Mouse (Mus musculus) embryonic facial prominence, embryonic 10.5 days (tissue): ENCODE data around the gene Ppp5c. TPM values are rescaled to one million over a fixed set of nuclear protein-coding genes. Genes with fewer than 3 reads are reported as not detected.
A peak's percentile ranks its signal among the peaks of the same experiment; 100 is the strongest.

Experiments
- DNase-seq: peaks from one replicate; pipeline ENCODE4 v3.0.0-alpha.2; 2017; ENCODE audit warnings: low spot score
- H3K27ac ChIP-seq: fragments of 300-500 bp; sonication (generic); replicated peaks from 2 replicates; pipeline ENCODE4 v1.5.1; 2016; ENCODE audit warnings: mild to moderate bottlenecking
- H3K27me3 ChIP-seq: fragments of 300-500 bp; sonication (generic); replicated peaks from 2 replicates; pipeline ENCODE4 v1.6.1; 2016; ENCODE audit warnings: low read depth, mild to moderate bottlenecking; ENCODE audit not compliant: poor library complexity, severe bottlenecking
- H3K36me3 ChIP-seq: fragments of 300-500 bp; sonication (generic); replicated peaks from 2 replicates; pipeline ENCODE4 v1.6.1; 2016; ENCODE audit warnings: mild to moderate bottlenecking, moderate library complexity
- H3K4me1 ChIP-seq: fragments of 300-500 bp; sonication (generic); 2 replicates; pipeline ENCODE4 v1.6.1; 2016
- H3K4me3 ChIP-seq: fragments of 300-500 bp; sonication (generic); 2 replicates; pipeline ENCODE4 v1.5.1; 2016; ENCODE audit warnings: mild to moderate bottlenecking, moderate library complexity
- H3K9me3 ChIP-seq: fragments of 300-500 bp; sonication (generic); 2 replicates; pipeline ENCODE4 v1.6.1; 2016; ENCODE audit warnings: mild to moderate bottlenecking
- WGBS: fragments of 180-500 bp; shearing (Covaris S2); methylation state at CpG from one replicate; pipeline ENCODE4 v1.1.7; 2016; 5-methylcytosine and 5-hydroxymethylcytosine counted together
- polyA plus RNA-seq: library from polyadenylated mRNA; unstranded; fragments of >200 nt; fragmentation: Nextera tagmentation; extraction: Ambion mirVana; gene quantifications from 2 replicates; pipeline ENCODE4 v1.2.1, GENCODE M21; 2016

Ppp5c gene
- polyA plus RNA-seq, 1 experiment from 2014 or later, result 138 TPM

- Histone ChIP-seq H3K36me3 (no peaks in the 10 kb centered on the region), H3K4me3 (no peak overlapping the region), H3K4me1 (peaks cover 63% of the 10 kb centered on the region), H3K9me3 (0 out of 2 replicates have a peak, but pooled peaks cover 4% of the 10 kb centered on the region), H3K27me3 (no peaks in the 10 kb centered on the region), H3K27ac (peak overlapping the region; percentile 44)
- WGBS, result 60% methylated on average over 7 of the region's 7 CpGs
- DNase-seq, result no peak
Observed at GRCm38 (mm10) chr7:16987541-16988149, 40.1 kb downstream of the Ppp5c start.

DNA sequence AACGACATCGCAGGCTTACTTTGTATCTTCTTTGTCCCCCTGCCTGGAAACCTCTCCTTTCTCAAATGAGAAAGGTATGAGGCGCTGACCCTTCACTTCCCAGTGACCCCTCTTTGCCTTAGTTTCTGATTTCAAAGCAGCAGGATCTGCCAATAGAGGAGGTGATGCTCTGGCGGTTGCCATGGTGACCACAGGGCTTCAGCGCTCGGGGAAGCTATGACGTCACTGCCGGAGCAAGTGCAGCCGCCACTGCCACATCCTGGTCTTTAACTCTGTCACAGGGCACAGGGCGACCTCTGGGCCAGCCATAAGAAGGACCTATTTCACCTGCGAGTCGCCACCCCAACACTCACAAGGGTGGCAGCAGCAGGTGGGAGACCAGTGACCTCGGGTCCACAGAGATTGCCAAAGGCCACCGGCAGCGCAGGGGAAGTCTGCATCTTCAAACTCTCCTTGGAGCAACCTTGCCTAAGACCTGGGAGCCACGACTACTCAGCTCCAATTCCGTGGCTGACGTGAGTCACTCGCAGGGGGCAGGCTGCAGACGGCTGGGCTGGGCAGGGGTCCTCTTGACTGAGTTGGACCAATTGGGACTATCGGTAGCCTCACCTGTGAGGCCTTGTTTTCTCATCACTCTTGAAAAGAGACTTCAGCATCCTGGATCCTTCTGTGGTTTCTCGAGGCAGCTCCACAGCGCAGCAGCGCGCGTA lies 44.7 kb downstream of the Ppp5c start, which contains the start of gene Gm42372:
Gene Gm42372 (plus strand): TSS at position 228 of the 710 bp plus-strand sequence.
- H3K4me1 ChIP-seq, result peaks cover 53% of the 10 kb centered on the region
- H3K27me3 ChIP-seq, result no peaks in the 10 kb centered on the region
- H3K9me3 ChIP-seq, result no peaks in the 10 kb centered on the region
- peak within 1 kb of the TSS; percentile 77 for H3K27ac ChIP-seq
- peak within 1 kb of the TSS; percentile 53 for H3K4me3 ChIP-seq
- H3K36me3 ChIP-seq, result no peaks in the 10 kb centered on the region
- peak; percentile 93 for DNase-seq
- WGBS, result 20% methylated on average over 26 of the region's 26 CpGs

DNA sequence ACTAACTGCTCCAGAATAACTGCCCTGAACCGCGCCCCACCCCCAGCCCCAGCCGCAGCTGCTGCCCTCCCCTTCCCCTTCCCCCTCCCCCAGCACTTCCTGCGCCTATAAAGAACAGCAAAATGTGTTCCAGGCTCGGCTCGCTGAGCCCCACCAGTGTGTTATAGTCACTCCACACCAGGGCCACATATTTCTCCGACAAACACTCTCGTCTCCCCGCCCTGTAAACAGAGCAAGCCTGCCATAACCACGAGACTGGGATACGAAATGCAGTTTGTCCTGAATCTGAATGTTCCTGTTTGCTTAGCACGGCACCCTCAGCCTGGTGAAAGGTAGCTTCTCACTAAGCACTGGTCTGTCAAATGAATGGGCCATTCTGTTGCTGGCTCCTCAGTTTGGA lies 47.4 kb downstream of the Ppp5c start:
- no peaks in the 10 kb centered on the region for H3K36me3 ChIP-seq
- H3K4me1 ChIP-seq, result peaks cover 42% of the 10 kb centered on the region
- H3K9me3 ChIP-seq, result no peaks in the 10 kb centered on the region
- 7% methylated on average over 12 of the region's 12 CpGs for WGBS
- H3K27ac ChIP-seq, result peak overlapping the region; percentile 88
- no peaks in the 10 kb centered on the region for H3K27me3 ChIP-seq
- peak overlapping the region; percentile 47 for H3K4me3 ChIP-seq
- DNase-seq, result peak; percentile 79

DNA sequence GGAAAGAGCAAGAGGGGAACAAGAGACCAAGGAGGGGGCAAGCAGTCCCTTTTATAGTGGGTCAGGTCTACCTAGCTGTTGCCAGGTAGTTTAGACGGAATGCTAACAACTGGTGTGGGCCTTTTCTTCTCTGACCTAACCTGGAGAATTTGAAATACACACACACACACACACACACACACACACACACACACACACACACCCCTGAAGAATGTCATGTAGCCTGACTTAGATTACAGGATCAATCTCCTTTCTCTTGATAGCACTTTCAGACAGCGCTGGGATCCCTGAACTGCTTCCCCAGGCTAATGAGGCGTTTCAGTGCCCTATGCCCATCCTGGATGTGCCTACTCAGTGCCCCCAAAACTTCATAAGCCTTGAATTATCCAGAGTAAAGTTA lies 49.1 kb downstream of the Ppp5c start:
- H3K27ac ChIP-seq, result no peak overlapping the region
- H3K27me3 ChIP-seq, result no peaks in the 10 kb centered on the region
- peaks cover 34% of the 10 kb centered on the region for H3K4me1 ChIP-seq
- H3K36me3 ChIP-seq, result no peaks in the 10 kb centered on the region
- 94% methylated on average over 3 of the region's 3 CpGs for WGBS
- no peak overlapping the region for H3K4me3 ChIP-seq
- no peaks in the 10 kb centered on the region for H3K9me3 ChIP-seq
- no peak for DNase-seq

GRCm38 (mm10) chr7:16978173-16978572 lies 49.6 kb downstream of the Ppp5c start:
- Histone ChIP-seq H3K27me3 (no peaks in the 10 kb centered on the region), H3K27ac (no peak overlapping the region), H3K4me3 (no peak overlapping the region), H3K4me1 (peaks cover 30% of the 10 kb centered on the region), H3K9me3 (no peaks in the 10 kb centered on the region), H3K36me3 (no peaks in the 10 kb centered on the region)
- 75% methylated on average over 6 of the region's 6 CpGs for WGBS
- no peak for DNase-seq

- 68% methylated on average over 8 of the region's 8 CpGs for WGBS
Observed at GRCm38 (mm10) chr7:16976298-16976697, 51.4 kb downstream of the Ppp5c start.

DNA sequence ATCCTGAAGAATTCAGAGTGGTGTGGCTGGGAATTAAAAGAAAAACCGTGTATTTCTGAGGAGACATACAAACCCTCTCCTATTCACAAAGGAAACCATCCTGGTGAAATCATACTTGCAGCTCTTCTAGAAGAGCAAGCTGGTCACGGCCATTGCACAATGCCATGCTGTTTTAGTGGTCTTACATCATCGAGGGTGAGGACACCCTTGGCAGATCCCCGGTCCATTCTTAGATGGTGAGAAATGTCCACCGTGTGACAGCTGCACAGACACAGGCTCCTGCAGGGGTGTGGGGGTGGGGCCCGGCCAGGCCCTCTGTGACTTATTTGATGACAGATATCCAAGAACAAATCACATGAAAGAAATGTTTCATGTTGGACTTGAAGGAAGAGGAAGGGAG lies 53.7 kb downstream of the Ppp5c start:
- Histone ChIP-seq H3K27ac (no peak overlapping the region), H3K4me1 (no peaks in the 10 kb centered on the region), H3K27me3 (no peaks in the 10 kb centered on the region), H3K9me3 (peaks cover 9% of the 10 kb centered on the region; the same call in 1 of the 2 replicates), H3K36me3 (no peaks in the 10 kb centered on the region), H3K4me3 (no peak overlapping the region)
- 85% methylated on average over 6 of the region's 6 CpGs for WGBS
- no peak for DNase-seq

More at GRCm38 (mm10) chr7:16976298-16976697, 51.4 kb downstream of the Ppp5c start:
- Histone ChIP-seq H3K27ac (no peak overlapping the region), H3K9me3 (no peaks in the 10 kb centered on the region), H3K4me3 (no peak overlapping the region), H3K36me3 (no peaks in the 10 kb centered on the region), H3K27me3 (no peaks in the 10 kb centered on the region), H3K4me1 (peaks cover 14% of the 10 kb centered on the region)
- DNase-seq, result no peak

GRCm38 (mm10) chr7:16971160-16971559 lies 56.6 kb downstream of the Ppp5c start:
- 85% methylated on average over 3 of the region's 3 CpGs for WGBS

GRCm38 (mm10) chr7:16968414-16968813 lies 59.3 kb downstream of the Ppp5c start:
- Histone ChIP-seq H3K4me3 (no peak overlapping the region), H3K27me3 (no peaks in the 10 kb centered on the region), H3K9me3 (peaks cover 9% of the 10 kb centered on the region; the same call in 1 of the 2 replicates), H3K4me1 (no peaks in the 10 kb centered on the region), H3K36me3 (no peaks in the 10 kb centered on the region), H3K27ac (no peak overlapping the region)
- WGBS, result 86% methylated on average over 6 of the region's 6 CpGs
- no peak for DNase-seq

More at GRCm38 (mm10) chr7:16971160-16971559, 56.6 kb downstream of the Ppp5c start:
- Histone ChIP-seq H3K4me3 (no peak overlapping the region), H3K9me3 (peaks cover 9% of the 10 kb centered on the region; the same call in 1 of the 2 replicates), H3K27me3 (no peaks in the 10 kb centered on the region), H3K27ac (no peak overlapping the region), H3K36me3 (no peaks in the 10 kb centered on the region), H3K4me1 (no peaks in the 10 kb centered on the region)
- DNase-seq, result no peak

DNA sequence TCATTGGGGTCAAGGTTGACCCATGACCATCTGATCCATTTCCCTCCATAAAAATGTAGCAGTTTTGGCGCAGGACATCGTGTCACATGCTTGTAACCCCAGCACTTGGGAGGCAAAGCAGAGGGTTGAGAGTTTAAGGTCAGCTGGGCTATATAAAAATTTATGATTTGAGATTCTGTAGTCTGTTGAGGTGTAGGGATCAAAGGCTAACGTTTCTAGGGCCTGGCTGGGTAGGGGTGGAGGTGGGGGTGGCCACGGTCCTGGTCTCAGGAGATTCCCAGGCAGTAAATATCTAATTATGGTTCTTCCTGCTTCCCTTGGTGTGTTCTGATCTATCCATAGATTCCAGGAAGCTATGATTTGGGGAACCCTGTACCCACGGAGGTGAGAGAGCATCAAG lies 66.0 kb downstream of the Ppp5c start:
- no peaks in the 10 kb centered on the region for H3K9me3 ChIP-seq
- H3K27ac ChIP-seq, result no peak overlapping the region
- DNase-seq, result no peak
- no peaks in the 10 kb centered on the region for H3K36me3 ChIP-seq
- no peak overlapping the region for H3K4me3 ChIP-seq
- peaks cover 4% of the 10 kb centered on the region; the same call in 1 of the 2 replicates for H3K27me3 ChIP-seq
- H3K4me1 ChIP-seq, result peaks cover 24% of the 10 kb centered on the region
- 80% methylated on average over 5 of the region's 5 CpGs for WGBS

DNA sequence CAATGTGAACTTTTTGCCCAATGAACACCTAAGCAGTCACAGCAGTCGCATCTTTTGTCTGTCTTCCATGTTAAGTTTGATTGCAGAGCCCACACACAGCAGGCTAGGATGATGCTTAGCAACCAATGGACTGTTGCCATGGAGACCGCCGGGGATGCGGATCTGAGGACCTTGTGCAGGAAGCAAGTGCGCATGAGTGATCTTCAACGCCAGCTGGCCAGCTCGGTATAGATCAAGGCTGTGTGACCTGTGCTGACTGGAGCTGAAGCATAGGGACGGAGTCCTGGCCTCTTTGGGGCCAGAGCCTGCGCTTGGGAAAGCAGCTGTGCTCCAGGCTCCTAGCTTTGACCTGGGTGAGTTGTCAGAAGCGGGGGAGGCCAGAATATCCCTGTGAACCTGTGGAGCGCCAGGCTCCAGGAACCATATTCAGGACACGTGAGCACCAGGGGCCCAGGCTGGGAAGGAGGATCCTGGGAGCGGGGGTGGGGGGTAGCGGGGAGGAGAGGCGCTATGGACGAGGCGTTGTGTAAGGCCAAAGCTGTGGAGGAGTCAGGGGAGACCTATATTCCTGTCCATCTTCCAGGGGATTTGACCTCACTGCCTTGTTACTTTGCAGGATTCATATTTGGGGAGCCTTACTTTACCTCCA lies 68.1 kb downstream of the Ppp5c start, which contains the start of gene Pnmal1:
Gene Pnmal1 (plus strand): TSS at position 141 of the 649 bp plus-strand sequence.
- peak within 1 kb of the TSS; percentile 82 for H3K27ac ChIP-seq
- 25% methylated on average over 17 of the region's 17 CpGs for WGBS
- 0 out of 2 replicates have a peak, but pooled peaks cover 2% of the 10 kb centered on the region for H3K9me3 ChIP-seq
- H3K4me1 ChIP-seq, result peaks cover 27% of the 10 kb centered on the region
- DNase-seq, result peak; percentile 90
- peaks cover 4% of the 10 kb centered on the region; the same call in 1 of the 2 replicates for H3K27me3 ChIP-seq
- peak within 1 kb of the TSS; percentile 46 for H3K4me3 ChIP-seq
- H3K36me3 ChIP-seq, result no peaks in the 10 kb centered on the region

- Histone ChIP-seq H3K9me3 (0 out of 2 replicates have a peak, but pooled peaks cover 4% of the 10 kb centered on the region), H3K27me3 (peaks cover 8% of the 10 kb centered on the region; the same call in 1 of the 2 replicates), H3K4me1 (peaks cover 27% of the 10 kb centered on the region), H3K27ac (no peak overlapping the region), H3K4me3 (no peak overlapping the region), H3K36me3 (no peaks in the 10 kb centered on the region)
- DNase-seq, result no peak
- 71% methylated on average over 15 of the region's 15 CpGs for WGBS
Observed at GRCm38 (mm10) chr7:16956410-16957265, 71.1 kb downstream of the Ppp5c start.
